Mouse (Mus musculus) MEL (cell line): ENCODE data around the gene Slc18a2. TPM values are rescaled to one million over a fixed set of nuclear protein-coding genes. Genes with fewer than 3 reads are reported as not detected.

ENCODE experiments used
- DNase-seq: peaks from one replicate; pipeline ENCODE4 v3.0.0; 2011; ENCODE audit warnings: low read depth, low spot score
- H3K27ac ChIP-seq: 2 replicates; pipeline ENCODE4 v1.5.1; 2012; ENCODE audit warnings: low read depth, mild to moderate bottlenecking, control low read depth, low read length, moderate library complexity; ENCODE audit not compliant: control insufficient read depth
- H3K27me3 ChIP-seq, 2 experiments: fragments of 150-350 bp in 1 of 2; sonication (generic) in 1 of 2; 2 replicates each; pipeline ENCODE4 v1.6.1; 2012; ENCODE audit warnings: low read length in 2 of 2, mild to moderate bottlenecking in 2 of 2, improper control_type of control experiment in 1 of 2, moderate library complexity in 1 of 2; ENCODE audit not compliant: insufficient read depth in 2 of 2, control insufficient read depth in 1 of 2
- H3K36me3 ChIP-seq, 2 experiments: 2 replicates each; pipeline ENCODE4 v1.6.1; 2012 to 2014; ENCODE audit warnings: low read length in 2 of 2, improper control_type of control experiment in 1 of 2, inconsistent platforms in 1 of 2, mild to moderate bottlenecking in 1 of 2; ENCODE audit not compliant: insufficient read depth in 2 of 2, control insufficient read depth in 1 of 2
- H3K4me1 ChIP-seq, 2 experiments: fragments of 150-350 bp in 1 of 2; sonication (generic) in 1 of 2; 2 replicates each; pipeline ENCODE4 v1.6.1; 2012; ENCODE audit warnings: low read length in 2 of 2, improper control_type of control experiment in 1 of 2, mild to moderate bottlenecking in 1 of 2; ENCODE audit not compliant: insufficient read depth in 2 of 2, control insufficient read depth in 1 of 2
- H3K4me3 ChIP-seq, 2 experiments: fragments of 150-350 bp in 1 of 2; sonication (generic) in 1 of 2; 2 replicates each; pipeline ENCODE4 v1.5.1; 2012; ENCODE audit warnings: low read depth in 2 of 2, low read length in 2 of 2, mild to moderate bottlenecking in 2 of 2, moderate library complexity in 2 of 2, control low read depth in 1 of 2, improper control_type of control experiment in 1 of 2; ENCODE audit not compliant: control insufficient read depth in 1 of 2, insufficient read depth in 1 of 2
- H3K79me2 ChIP-seq: 2 replicates; pipeline ENCODE4 v1.6.1; 2012; ENCODE audit warnings: mild to moderate bottlenecking, low read length, moderate library complexity; ENCODE audit not compliant: control insufficient read depth, poor library complexity, insufficient read depth
- H3K9ac ChIP-seq: 2 replicates; pipeline ENCODE4 v1.6.1; 2012; ENCODE audit warnings: low read depth, mild to moderate bottlenecking, control low read depth, low read length, moderate library complexity; ENCODE audit not compliant: control insufficient read depth, poor library complexity, severe bottlenecking
- H3K9me3 ChIP-seq: fragments of 150-350 bp; sonication (generic); replicated peaks from 2 replicates; pipeline ENCODE4 v1.6.1; 2012; ENCODE audit warnings: mild to moderate bottlenecking, low read length, improper control_type of control experiment, moderate library complexity; ENCODE audit not compliant: insufficient read depth
- BHLHE40 ChIP-seq: IDR thresholded peaks from 2 replicates; pipeline ENCODE4 v1.6.1; 2012; ENCODE audit warnings: low read depth, mild to moderate bottlenecking, inconsistent platforms, low read length, improper control_type of control experiment, borderline replicate concordance
- CHD1 ChIP-seq: IDR thresholded peaks from 2 replicates; pipeline ENCODE4 v1.6.1; 2012; ENCODE audit warnings: low read depth, mild to moderate bottlenecking, inconsistent platforms, low read length, improper control_type of control experiment
- ELF1 ChIP-seq: IDR thresholded peaks from 2 replicates; pipeline ENCODE4 v1.6.1; 2014; ENCODE audit warnings: low read depth, mild to moderate bottlenecking, inconsistent platforms, low read length, improper control_type of control experiment, moderate library complexity
- EP300 ChIP-seq, 2 experiments: IDR thresholded peaks; 2 replicates each; pipeline ENCODE4 v1.6.1; 2011; ENCODE audit warnings: improper control_type of control experiment in 2 of 2, low read length in 2 of 2, low read depth in 1 of 2, mild to moderate bottlenecking in 1 of 2
- ETS1 ChIP-seq: IDR thresholded peaks from 2 replicates; pipeline ENCODE4 v1.6.1; 2012; ENCODE audit warnings: low read depth, mild to moderate bottlenecking, inconsistent platforms, low read length, improper control_type of control experiment, moderate library complexity
- GABPA ChIP-seq: IDR thresholded peaks from 2 replicates; pipeline ENCODE4 v1.6.1; 2012; ENCODE audit warnings: low read depth, mild to moderate bottlenecking, inconsistent platforms, low read length, improper control_type of control experiment, moderate library complexity
- GATA1 ChIP-seq: IDR thresholded peaks from 2 replicates; pipeline ENCODE4 v1.6.1; 2011; ENCODE audit warnings: low read depth, low read length, improper control_type of control experiment
- KAT2A ChIP-seq: conservative IDR thresholded peaks from 2 replicates; pipeline ENCODE4 v1.6.1; 2012; ENCODE audit warnings: low read depth, low read length, improper control_type of control experiment, inconsistent platforms
- MAFK ChIP-seq: IDR thresholded peaks from 2 replicates; pipeline ENCODE4 v1.6.1; 2011; ENCODE audit warnings: low read depth, mild to moderate bottlenecking, low read length, improper control_type of control experiment, borderline replicate concordance
- MAX ChIP-seq: IDR thresholded peaks from 2 replicates; pipeline ENCODE4 v1.6.1; 2011; ENCODE audit warnings: low read length, improper control_type of control experiment
- MAZ ChIP-seq: IDR thresholded peaks from 2 replicates; pipeline ENCODE4 v1.6.1; 2012; ENCODE audit warnings: low read depth, mild to moderate bottlenecking, inconsistent platforms, low read length, improper control_type of control experiment
- MEF2A ChIP-seq: IDR thresholded peaks from 2 replicates; pipeline ENCODE4 v1.6.1; 2014; ENCODE audit warnings: low read depth, mild to moderate bottlenecking, inconsistent platforms, low read length, improper control_type of control experiment; ENCODE audit not compliant: poor library complexity, insufficient replicate concordance, severe bottlenecking; ENCODE audit errors: extremely low read depth
- MXI1 ChIP-seq: IDR thresholded peaks from 2 replicates; pipeline ENCODE4 v1.6.1; 2011; ENCODE audit warnings: mild to moderate bottlenecking, low read depth, low read length, improper control_type of control experiment
- MYB ChIP-seq: IDR thresholded peaks from 2 replicates; pipeline ENCODE4 v1.6.1; 2011; ENCODE audit warnings: mild to moderate bottlenecking, low read depth, low read length, improper control_type of control experiment
- MYC ChIP-seq: IDR thresholded peaks from 2 replicates; pipeline ENCODE4 v1.6.1; 2011; ENCODE audit warnings: low read depth, mild to moderate bottlenecking, low read length, improper control_type of control experiment, moderate library complexity
- NELFE ChIP-seq: IDR thresholded peaks from 2 replicates; pipeline ENCODE4 v1.6.1; 2011; ENCODE audit warnings: low read depth, low read length, improper control_type of control experiment
- POLR2A ChIP-seq, 2 experiments: IDR thresholded peaks; 2 replicates each; pipeline ENCODE4 v1.6.1; 2011 to 2012; ENCODE audit warnings: low read length in 2 of 2, mild to moderate bottlenecking in 2 of 2, control low read depth in 1 of 2, improper control_type of control experiment in 1 of 2, low read depth in 1 of 2, moderate library complexity in 1 of 2; ENCODE audit not compliant: control insufficient read depth in 1 of 2, insufficient read depth in 1 of 2, poor library complexity in 1 of 2
- POLR2AphosphoS2 ChIP-seq: IDR thresholded peaks from 2 replicates; pipeline ENCODE4 v1.6.1; 2011; ENCODE audit warnings: low read length, improper control_type of control experiment
- RAD21 ChIP-seq: IDR thresholded peaks from 2 replicates; pipeline ENCODE4 v1.6.1; 2011; ENCODE audit warnings: mild to moderate bottlenecking, low read depth, low read length, improper control_type of control experiment
- RCOR1 ChIP-seq: IDR thresholded peaks from 2 replicates; pipeline ENCODE4 v1.6.1; 2012; ENCODE audit warnings: low read depth, mild to moderate bottlenecking, inconsistent platforms, low read length, improper control_type of control experiment
- SIN3A ChIP-seq: IDR thresholded peaks from 2 replicates; pipeline ENCODE4 v1.6.1; 2012; ENCODE audit warnings: low read length, improper control_type of control experiment, inconsistent platforms
- SMC3 ChIP-seq: IDR thresholded peaks from 2 replicates; pipeline ENCODE4 v1.6.1; 2011; ENCODE audit warnings: low read depth, low read length, improper control_type of control experiment
- TAL1 ChIP-seq: IDR thresholded peaks from 2 replicates; pipeline ENCODE4 v1.6.1; 2012; ENCODE audit warnings: mild to moderate bottlenecking, inconsistent platforms, low read length, moderate library complexity, mixed read lengths
- TBP ChIP-seq: IDR thresholded peaks from 2 replicates; pipeline ENCODE4 v1.8.0; 2011; ENCODE audit warnings: low read depth, low read length, improper control_type of control experiment
- TCF12 ChIP-seq: IDR thresholded peaks from 2 replicates; pipeline ENCODE4 v1.6.1; 2014; ENCODE audit warnings: low read depth, mild to moderate bottlenecking, inconsistent platforms, low read length, improper control_type of control experiment, moderate library complexity
- UBTF ChIP-seq: IDR thresholded peaks from 2 replicates; pipeline ENCODE4 v1.6.1; 2012; ENCODE audit warnings: low read depth, mild to moderate bottlenecking, inconsistent platforms, low read length, improper control_type of control experiment, moderate library complexity, borderline replicate concordance; ENCODE audit not compliant: insufficient read depth
- USF1 ChIP-seq: IDR thresholded peaks from 2 replicates; pipeline ENCODE4 v1.6.1; 2014; ENCODE audit warnings: low read depth, mild to moderate bottlenecking, inconsistent platforms, low read length, improper control_type of control experiment, moderate library complexity
- USF2 ChIP-seq, 2 experiments: IDR thresholded peaks; 2 replicates each; pipeline ENCODE4 v1.6.1; 2011 to 2012; ENCODE audit warnings: improper control_type of control experiment in 2 of 2, low read length in 2 of 2, borderline replicate concordance in 1 of 2, inconsistent platforms in 1 of 2, low read depth in 1 of 2, mild to moderate bottlenecking in 1 of 2; ENCODE audit not compliant: insufficient read depth in 1 of 2
- ZMIZ1 ChIP-seq: IDR thresholded peaks from 2 replicates; pipeline ENCODE4 v1.6.1; 2012; ENCODE audit warnings: low read depth, mild to moderate bottlenecking, inconsistent platforms, low read length, improper control_type of control experiment, moderate library complexity
- ZNF384 ChIP-seq: IDR thresholded peaks from 2 replicates; pipeline ENCODE4 v1.6.1; 2012; ENCODE audit warnings: low read depth, mild to moderate bottlenecking, inconsistent platforms, low read length, improper control_type of control experiment
- polyA plus RNA-seq, 2 experiments: library from polyadenylated mRNA; stranded (reverse) in 1 of 2; unstranded in 1 of 2; fragments of >175 nt in 1 of 2; fragments of >200 nt in 1 of 2; gene quantifications; 2 replicates each; pipeline versions ENCODE4 v1.2.1 to v1.2.4; 2012; ENCODE audit warnings: low replicate concordance in 2 of 2, low read depth in 1 of 2; ENCODE audit not compliant: insufficient read length in 2 of 2, insufficient read depth in 1 of 2, missing spikeins in 1 of 2
- total RNA-seq: library from RNA; depleted of rRNA; stranded (reverse); fragments of 300-350 nt; gene quantifications from 2 replicates; pipeline ENCODE4 v1.2.3, GENCODE M21; 2012

Gene Slc18a2
- total and polyA plus RNA-seq, 3 experiments = 1.5 to 4.2 TPM; not detected in 1

DNA sequence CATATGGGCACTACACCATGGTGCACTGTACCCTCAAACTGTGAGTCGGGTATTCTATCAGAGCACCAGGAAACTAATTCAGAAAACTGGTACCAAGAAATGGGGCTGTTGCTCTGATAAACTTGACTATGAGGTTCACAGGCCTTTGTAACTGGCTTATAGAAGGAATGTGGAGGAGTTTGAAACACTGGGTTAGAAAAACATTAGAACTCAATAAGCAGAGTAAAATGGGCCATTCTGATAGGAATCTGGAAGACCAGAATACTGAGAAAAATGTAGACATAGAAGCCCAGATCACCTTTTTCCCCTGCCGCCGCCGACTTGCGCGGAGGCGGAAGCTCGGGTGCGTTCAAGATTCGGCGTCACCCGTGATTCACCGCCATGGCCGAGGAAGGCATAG, 61.3 kb downstream of the Slc18a2 start, which contains the start of gene Rps12-ps3:
TSS of gene Rps12-ps3 (plus strand) at position 301 of the 400 bp plus-strand sequence.
- no peak for DNase-seq
- H3K27ac ChIP-seq = no peak within 1 kb of the TSS
- no peaks in the 10 kb centered on the region for H3K27me3 ChIP-seq
- peaks cover 61% of the 10 kb centered on the region for H3K79me2 ChIP-seq
- H3K36me3 ChIP-seq = peaks cover 27 to 66% of the 10 kb centered on the region in 2 experiments
- TF ChIP-seq ELF1 (no peak), TCF12 (no peak), MAZ (no peak), MAX (no peak), SMC3 (no peak), ZMIZ1 (no peak), GATA1 (no peak), RCOR1 (no peak), MAFK (no peak), POLR2A (IDR thresholded peaks at IDR 0.05; ENCODE audit: control insufficient read depth in 1 of 2, insufficient read depth in 1 of 2, low read depth in 1 of 2, low read length in 2 of 2, poor library complexity in 1 of 2) (no peak)
- H3K9ac ChIP-seq = no peak within 1 kb of the TSS
- no peak within 1 kb of the TSS for H3K4me3 ChIP-seq
- H3K4me1 ChIP-seq = no peaks in the 10 kb centered on the region
- no peaks in the 10 kb centered on the region for H3K9me3 ChIP-seq

GRCm38 (mm10) chr19:59330816-59331225, 70.1 kb downstream of the Slc18a2 start:
- peak; percentile 82 for DNase-seq
- H3K79me2 ChIP-seq = peaks cover 57% of the 10 kb centered on the region
- TF ChIP-seq TBP (no peak), BHLHE40 (0 out of 2 replicates have a peak, but pooled peaks have one; percentile 40), MAX (peak; percentile 82), MXI1 (peak; percentile 95), EP300 (IDR thresholded peaks at IDR 0.05; ENCODE audit: low read depth in 1 of 2, low read length in 2 of 2) (peak; percentile 95 to 97), TCF12 (peak; percentile 95), TAL1 (peak; percentile 96), NELFE (no peak), SMC3 (0 out of 2 replicates have a peak, but pooled peaks have one; percentile 6), ZMIZ1 (peak; percentile 72), MEF2A (peak; percentile 66; the same call in 1 of the 2 replicates), KAT2A (peak; percentile 44), MYC (peak; percentile 71; the same call in 1 of the 2 replicates), MAZ (no peak), GATA1 (peak; percentile 94), USF1 (no peak; the same call in 1 of the 2 replicates), ZNF384 (no peak), ELF1 (0 out of 2 replicates have a peak, but pooled peaks have one; percentile 35), USF2 (IDR thresholded peaks at IDR 0.05; ENCODE audit: borderline replicate concordance in 1 of 2, insufficient read depth in 1 of 2, low read depth in 1 of 2, low read length in 2 of 2) (no peak), POLR2AphosphoS2 (peak; percentile 55; the same call in 1 of the 2 replicates), UBTF (no peak), MYB (peak; percentile 48; the same call in 1 of the 2 replicates), GABPA (no peak), ETS1 (peak; percentile 94), SIN3A (peak; percentile 92), CHD1 (peak; percentile 81; the same call in 1 of the 2 replicates), RAD21 (no peak)

More at GRCm38 (mm10) chr19:59330816-59331225, 70.1 kb downstream of the Slc18a2 start:
- no peaks in the 10 kb centered on the region for H3K27me3 ChIP-seq
- no peak overlapping the region for H3K4me3 ChIP-seq
- no peak overlapping the region for H3K27ac ChIP-seq
- no peaks in the 10 kb centered on the region for H3K9me3 ChIP-seq
- peaks cover 71 to 76% of the 10 kb centered on the region in 2 experiments for H3K36me3 ChIP-seq
- no peak overlapping the region for H3K9ac ChIP-seq
- H3K4me1 ChIP-seq = peaks cover 18 to 64% of the 10 kb centered on the region in 2 experiments
